Mouse (Mus musculus): ENCODE measurements around the gene Chn1.

Chn1 gene

GRCm38 (mm10) chr2:73745647-73746374, 29.3 kb downstream of the Chn1 start:
- DNase-seq: peak; percentile 70

GRCm38 (mm10) chr2:73741286-73741685, 33.9 kb downstream of the Chn1 start:
- DNase-seq: no peak

- no peak for DNase-seq
Measured at GRCm38 (mm10) chr2:73727868-73728267, 47.3 kb downstream of the Chn1 start.

- DNase-seq: no peak
Measured at GRCm38 (mm10) chr2:73724934-73725333, 50.2 kb downstream of the Chn1 start.

- peak; percentile 36 for DNase-seq
Measured at GRCm38 (mm10) chr2:73721821-73722220, 53.3 kb downstream of the Chn1 start.

- no peak for DNase-seq
Measured at GRCm38 (mm10) chr2:73712481-73712880, 62.7 kb downstream of the Chn1 start.

- no peak for DNase-seq
Measured at GRCm38 (mm10) chr2:73693045-73693444, 82.1 kb downstream of the Chn1 start.

GRCm38 (mm10) chr2:73690783-73691604, 84.2 kb downstream of the Chn1 start:
- no peak for DNase-seq

GRCm38 (mm10) chr2:73682500-73682899, 92.6 kb downstream of the Chn1 start:
- DNase-seq: no peak

- peak; percentile 74 for DNase-seq
Measured at GRCm38 (mm10) chr2:73680425-73681027, 94.6 kb downstream of the Chn1 start.

GRCm38 (mm10) chr2:73668608-73669007, 106.5 kb downstream of the Chn1 start:
- peak; percentile 20 for DNase-seq

GRCm38 (mm10) chr2:73660566-73661134, 114.5 kb downstream of the Chn1 start:
- DNase-seq: no peak

- DNase-seq: peak; percentile 34
Measured at GRCm38 (mm10) chr2:73659726-73660565, 115.2 kb downstream of the Chn1 start.

GRCm38 (mm10) chr2:73659041-73659440, 116.1 kb downstream of the Chn1 start:
- no peak for DNase-seq

- DNase-seq: no peak
Measured at GRCm38 (mm10) chr2:73657961-73658360, 117.2 kb downstream of the Chn1 start.

GRCm38 (mm10) chr2:73657151-73657550, 118.0 kb downstream of the Chn1 start:
- peak; percentile 81 for DNase-seq

GRCm38 (mm10) chr2:73655663-73656062, 119.5 kb downstream of the Chn1 start:
- DNase-seq: no peak

- DNase-seq: no peak
Measured at GRCm38 (mm10) chr2:73654892-73655243, 120.3 kb downstream of the Chn1 start.

- DNase-seq: no peak
Measured at GRCm38 (mm10) chr2:73654059-73654891, 120.9 kb downstream of the Chn1 start.

GRCm38 (mm10) chr2:73637688-73638087, 137.5 kb downstream of the Chn1 start:
- no peak for DNase-seq

- no peak for DNase-seq
Measured at GRCm38 (mm10) chr2:73636387-73636786, 138.8 kb downstream of the Chn1 start.

- DNase-seq: no peak
Measured at GRCm38 (mm10) chr2:73631816-73632215, 143.3 kb downstream of the Chn1 start.
